Comparison of ENCODE assay signal across 19 mouse cellular contexts in the genomic region with DNA sequence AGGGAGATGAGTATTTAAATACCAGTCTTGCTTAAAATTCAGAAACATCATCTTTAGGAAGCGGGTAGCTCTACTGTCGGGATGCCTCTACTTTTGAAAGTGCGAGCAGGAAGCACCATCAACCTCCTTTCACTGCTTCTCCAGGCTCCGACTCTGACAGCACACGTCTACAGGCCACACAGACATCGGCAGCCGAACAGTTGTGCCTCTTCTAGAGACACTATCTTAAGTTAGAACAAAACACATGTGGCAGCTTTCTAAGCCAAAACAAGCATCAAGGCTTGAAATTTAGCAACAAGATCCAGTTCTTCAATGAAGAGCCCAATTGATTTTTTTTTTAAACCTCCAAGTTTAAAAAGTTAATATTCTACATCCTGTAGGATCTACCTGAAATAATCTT. TPM values are rescaled to one million over a fixed set of nuclear protein-coding genes. Genes with fewer than 3 reads are reported as not detected.
"Had no signal": no experiment of that assay in that cellular context is flagged by ENCODE, and none has a peak within 500 bp of the region (broad histone marks: within the 10 kb centered on the region; RNA-seq: fewer than 3 reads in every experiment).

No protein-coding gene starts in this region.

- DNase-seq: liver; liver, embryonic 13.5 days; liver, postnatal 0 days; right cerebral cortex, postnatal 14 days; thymus, adult 2 months; thymus, postnatal 25 days; thymus, postnatal 4 days had no signal

- H3K27me3 ChIP-seq: liver, embryonic 13.5 days; liver, embryonic 15.5 days; megakaryocyte, embryonic 14.5 days; midbrain, embryonic 13.5 days; midbrain, embryonic 15.5 days; neural tube, embryonic 12.5 days; stomach, embryonic 15.5 days had no signal

- H3K9ac ChIP-seq: liver, embryonic 13.5 days; liver, embryonic 15.5 days; liver, postnatal 0 days; midbrain, embryonic 13.5 days; midbrain, embryonic 15.5 days; neural tube, embryonic 12.5 days; stomach, embryonic 15.5 days had no signal

- H3K4me1 ChIP-seq: liver, embryonic 13.5 days; liver, embryonic 15.5 days; megakaryocyte, embryonic 14.5 days; midbrain, embryonic 13.5 days; midbrain, embryonic 15.5 days; neural tube, embryonic 12.5 days; stomach, embryonic 15.5 days had no signal

- H3K27ac ChIP-seq: liver, embryonic 13.5 days; liver, embryonic 15.5 days; macrophage; midbrain, embryonic 13.5 days; midbrain, embryonic 15.5 days; neural tube, embryonic 12.5 days; stomach, embryonic 15.5 days; stomach, postnatal 0 days had no signal

- H3K9me3 ChIP-seq: liver, embryonic 13.5 days; liver, embryonic 15.5 days; megakaryocyte, embryonic 14.5 days; midbrain, embryonic 13.5 days; midbrain, embryonic 15.5 days; neural tube, embryonic 12.5 days; stomach, embryonic 15.5 days had no signal

- H3K36me3 ChIP-seq: liver, embryonic 13.5 days; liver, embryonic 15.5 days; midbrain, embryonic 13.5 days; midbrain, embryonic 15.5 days; neural tube, embryonic 12.5 days; stomach, embryonic 15.5 days had no signal

- H3K4me3 ChIP-seq: liver, embryonic 13.5 days; liver, embryonic 15.5 days; megakaryocyte, embryonic 14.5 days; midbrain, embryonic 13.5 days; midbrain, embryonic 15.5 days; neural tube, embryonic 12.5 days; stomach, embryonic 15.5 days had no signal

- H3K4me2 ChIP-seq: liver, embryonic 11.5 days; liver, embryonic 13.5 days; liver, embryonic 15.5 days; midbrain, embryonic 11.5 days; midbrain, embryonic 13.5 days; midbrain, embryonic 15.5 days; neural tube, embryonic 12.5 days; stomach, embryonic 15.5 days had no signal

- ATAC-seq: liver, postnatal 0 days; midbrain, embryonic 13.5 days; midbrain, embryonic 15.5 days had no signal

RNA-seq across cellular contexts. Expression of a gene that starts 55.7 kb away (rescaled TPM):
- polyA plus RNA-seq: liver, embryonic 13.5 days; macrophage; spleen, adult 2 months; thymus, adult 2 months; urinary bladder, adult 2 months had no signal
